Mouse (Mus musculus) megakaryocyte progenitor cell, adult 5-6 weeks (primary cell): ENCODE results near the gene Sh3rf3. TPM values are rescaled to one million over a fixed set of nuclear protein-coding genes. Genes with fewer than 3 reads are reported as not detected.
A peak's percentile ranks its signal among the peaks of the same experiment; 100 is the strongest.

Experiments used
- ATAC-seq: replicated peaks from 2 replicates; pipeline ENCODE4 v1.8.0; 2016; ENCODE audit warnings: mild to moderate bottlenecking, moderate TSS enrichment, inconsistent platforms; ENCODE audit not compliant: poor library complexity
- total RNA-seq, 2 experiments: library from RNA; stranded (forward) in 1 of 2; stranded (reverse) in 1 of 2; fragments of 157-497, 149-512 nt in 1 of 2; fragments of 200-1000 nt in 1 of 2; gene quantifications; 2 replicates each; pipeline versions ENCODE4 v1.2.3 to v1.2.4; 2015 to 2017

Gene Sh3rf3
- total RNA-seq, 2 experiments from 2014 or later, result 0.05 TPM; not detected in 1

DNA sequence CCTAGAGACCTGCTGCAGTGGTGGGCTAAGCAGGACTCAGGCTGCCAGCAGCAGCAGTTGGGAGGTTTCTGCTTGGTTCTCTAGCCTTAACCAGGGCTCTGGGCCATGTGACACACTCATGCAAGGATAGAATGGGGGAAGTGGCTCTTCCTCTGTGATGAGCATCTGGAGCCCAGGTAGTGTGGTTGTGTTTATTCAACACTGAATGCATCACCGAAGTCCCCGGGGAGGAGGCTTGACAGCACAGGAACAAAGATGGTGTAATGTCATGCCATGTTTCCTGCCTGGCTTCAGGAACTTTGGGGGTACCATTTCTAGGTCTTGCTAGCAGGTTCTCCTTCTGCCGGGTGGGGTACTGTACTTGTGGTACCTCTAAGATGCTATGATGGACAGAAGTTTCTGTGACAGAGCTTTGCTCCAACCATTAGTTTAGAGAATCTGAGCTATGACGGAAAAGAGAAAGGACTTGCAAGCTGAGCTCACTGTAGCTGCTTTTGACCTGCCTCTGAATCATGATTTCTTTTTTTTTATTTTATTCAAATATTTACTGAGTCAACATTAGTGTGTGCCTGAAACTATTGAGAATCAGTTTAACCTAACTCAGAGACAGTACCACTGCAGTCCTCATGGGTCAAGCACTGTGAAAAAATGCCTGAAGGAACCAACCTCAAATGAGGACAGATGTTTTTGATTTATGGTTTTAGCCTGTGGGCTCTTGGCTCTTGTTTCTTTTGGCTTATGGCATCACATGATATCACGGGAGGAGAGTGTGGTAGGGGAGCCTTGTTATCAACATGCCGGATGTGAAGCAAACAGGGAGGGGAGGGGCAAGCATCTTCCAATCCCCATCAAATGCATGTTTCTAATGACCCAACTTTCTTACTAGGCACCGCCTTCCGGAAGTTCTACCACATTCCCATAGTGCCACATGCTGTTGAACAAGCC is 102.4 kb downstream of the Sh3rf3 start:
- no peak for ATAC-seq

DNA sequence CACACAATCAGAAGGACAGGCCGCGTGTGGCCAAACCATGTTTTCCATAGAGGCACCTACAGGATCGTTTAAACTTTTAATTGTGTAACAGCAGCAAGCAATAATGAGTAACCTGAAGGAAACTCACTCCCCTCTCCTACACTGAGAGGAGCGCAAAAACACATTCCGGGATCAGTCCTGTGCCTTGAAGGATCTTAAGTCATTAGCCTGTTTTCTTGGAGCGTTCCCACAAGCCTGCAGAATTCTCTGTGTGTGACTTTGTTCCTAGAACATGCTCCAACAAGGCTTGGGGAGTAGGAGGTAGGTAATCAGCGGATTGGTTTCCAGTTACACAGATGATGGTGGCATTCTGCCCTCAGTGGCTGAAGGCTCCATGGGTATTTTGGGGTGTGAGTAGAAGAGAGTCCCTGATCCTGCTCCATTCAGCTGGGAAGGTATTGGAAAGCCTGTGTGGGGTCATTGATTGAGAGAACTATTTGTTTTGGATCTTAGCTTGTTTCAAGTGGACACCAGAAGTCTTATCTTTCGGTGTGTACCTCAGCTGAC is 108.6 kb downstream of the Sh3rf3 start:
- ATAC-seq, result no peak

DNA sequence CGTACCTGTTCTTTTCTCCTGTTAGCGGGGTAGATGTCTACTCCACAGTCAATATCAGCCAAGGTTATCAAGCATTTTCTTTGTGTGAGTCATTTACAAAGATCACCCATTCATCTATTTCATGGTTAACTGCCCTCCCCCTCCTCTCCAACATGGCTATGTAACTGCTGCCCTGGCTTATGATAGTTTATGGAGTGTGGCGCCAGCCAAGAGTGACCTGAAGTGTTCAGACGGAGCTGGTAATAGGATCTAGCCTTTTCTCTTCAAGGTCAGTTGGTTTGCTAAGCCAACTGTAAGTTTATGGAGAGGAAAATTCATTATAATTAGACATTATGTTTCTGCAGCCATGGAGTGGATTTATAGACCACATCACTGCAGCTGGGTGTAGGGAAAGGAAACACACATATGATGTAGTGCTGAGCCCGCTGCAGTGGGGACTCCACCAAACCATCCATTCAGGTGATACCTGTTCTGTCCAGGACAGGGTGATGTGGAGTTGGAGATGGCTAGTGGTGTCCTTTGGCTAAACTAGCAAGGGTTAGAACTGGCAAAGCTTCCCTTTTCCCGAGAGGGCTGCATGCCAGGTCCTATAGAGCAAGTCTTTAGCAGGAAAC is 109.2 kb downstream of the Sh3rf3 start:
- ATAC-seq, result no peak

DNA sequence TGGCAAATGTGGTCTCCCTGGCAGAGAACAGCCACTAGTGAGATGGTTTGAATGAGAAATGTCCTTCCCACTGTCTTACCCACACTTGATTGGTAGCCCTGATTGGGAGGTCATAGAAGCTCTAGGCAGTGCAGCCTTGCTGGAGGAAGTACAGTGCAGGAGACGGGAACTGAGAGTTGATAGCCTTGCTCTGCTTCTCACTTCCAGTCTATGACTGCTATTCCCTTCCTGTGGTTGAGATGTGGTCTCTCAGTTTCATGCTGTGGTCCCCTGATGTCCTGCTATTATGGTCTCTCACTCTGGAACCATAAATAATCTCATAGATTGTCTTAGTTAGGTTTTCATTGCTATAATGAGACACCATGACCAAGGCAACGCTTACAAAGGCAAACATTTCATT is 109.8 kb downstream of the Sh3rf3 start:
- ATAC-seq, result peak; percentile 69

DNA sequence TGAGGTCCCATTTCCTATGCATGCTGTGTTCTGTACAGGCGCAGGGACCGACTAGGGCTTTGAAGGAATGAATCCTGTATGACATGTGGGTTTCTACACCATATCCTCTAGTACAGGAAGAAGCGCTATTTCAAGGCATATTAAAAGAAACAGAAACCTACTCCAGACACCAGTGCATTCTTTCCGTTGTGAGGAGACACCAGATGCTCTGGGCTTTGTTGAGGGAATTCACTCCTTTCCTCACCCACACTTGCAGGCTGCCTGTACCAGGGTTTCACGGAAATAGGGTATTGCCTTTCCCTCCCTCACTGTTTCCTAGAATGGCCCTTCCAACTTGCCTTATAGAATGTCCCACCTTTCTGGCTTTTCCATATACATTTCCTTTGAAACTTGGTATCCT is 113.4 kb downstream of the Sh3rf3 start:
- no peak for ATAC-seq

DNA sequence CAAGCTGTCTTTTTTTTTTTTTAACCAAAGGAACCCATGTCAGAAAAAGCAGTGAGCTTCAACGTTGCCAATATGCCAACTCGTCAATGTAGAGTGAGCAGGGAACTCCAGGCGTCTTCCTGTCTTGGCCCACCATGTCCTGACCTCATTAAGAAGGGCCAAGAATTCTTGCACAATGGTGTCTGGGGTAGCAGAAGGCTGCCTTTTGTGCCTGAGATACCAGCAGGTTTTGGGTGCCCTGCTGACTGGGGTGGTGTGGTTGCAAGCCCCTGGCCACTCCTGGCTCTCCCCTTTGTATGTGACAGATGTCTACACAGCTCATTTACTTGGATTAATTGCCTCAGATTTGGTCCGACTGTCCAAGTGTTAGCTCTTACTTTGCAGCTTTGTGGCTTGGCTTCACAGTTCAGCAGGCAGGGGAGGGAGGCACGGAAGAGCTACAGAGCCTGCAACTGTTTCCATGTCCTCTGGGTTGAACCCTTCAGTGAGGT is 115.8 kb downstream of the Sh3rf3 start:
- ATAC-seq, result no peak

DNA sequence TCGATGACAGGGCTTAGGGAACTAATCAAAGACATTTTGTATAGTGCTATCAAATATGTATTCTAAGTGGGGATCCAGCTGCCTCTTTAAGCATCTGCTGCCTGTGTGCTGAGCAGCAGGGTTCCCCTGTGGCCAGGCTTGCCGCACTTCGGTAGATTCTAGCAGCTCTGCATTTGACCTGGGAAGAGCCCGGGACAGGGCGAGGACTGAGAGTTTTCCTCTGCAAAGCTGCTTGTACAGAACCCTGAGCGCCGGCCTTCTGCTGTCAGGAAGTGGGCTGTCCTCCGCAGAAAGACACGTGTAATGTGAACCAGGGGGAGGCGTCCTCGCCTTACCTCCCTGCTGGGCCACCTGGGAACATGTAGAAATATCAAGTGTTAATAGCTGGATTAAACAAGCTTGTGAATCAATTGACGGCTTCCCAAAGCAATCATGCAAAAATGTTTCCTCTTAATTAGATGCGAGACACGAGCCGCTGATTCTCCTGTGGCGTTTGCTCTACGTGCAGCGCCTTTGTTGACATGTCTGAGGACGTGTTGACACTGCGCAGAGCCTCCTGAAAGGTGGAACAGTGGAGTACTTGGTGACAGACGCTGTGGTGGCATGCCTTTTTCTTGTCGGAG is 119.1 kb downstream of the Sh3rf3 start:
- no peak for ATAC-seq

DNA sequence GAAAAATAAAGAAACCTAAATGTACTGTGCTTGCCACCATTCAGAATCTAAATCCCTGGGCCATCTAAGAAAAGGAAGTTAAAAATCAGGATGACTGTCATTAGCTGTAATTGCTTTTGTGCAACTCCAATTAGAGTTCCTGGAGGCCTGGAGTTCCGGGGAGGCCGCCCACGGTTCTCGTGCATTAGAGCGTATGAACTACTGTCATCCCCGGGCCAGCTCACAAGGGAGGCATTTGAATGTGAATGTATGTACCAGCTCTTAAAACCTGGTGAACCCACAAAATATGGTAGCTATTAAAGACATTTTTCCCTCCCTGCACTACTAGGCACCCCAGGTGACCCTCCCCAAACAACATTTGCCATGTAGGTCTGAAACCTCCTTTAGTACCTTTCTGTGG is 122.4 kb downstream of the Sh3rf3 start:
- no peak for ATAC-seq

DNA sequence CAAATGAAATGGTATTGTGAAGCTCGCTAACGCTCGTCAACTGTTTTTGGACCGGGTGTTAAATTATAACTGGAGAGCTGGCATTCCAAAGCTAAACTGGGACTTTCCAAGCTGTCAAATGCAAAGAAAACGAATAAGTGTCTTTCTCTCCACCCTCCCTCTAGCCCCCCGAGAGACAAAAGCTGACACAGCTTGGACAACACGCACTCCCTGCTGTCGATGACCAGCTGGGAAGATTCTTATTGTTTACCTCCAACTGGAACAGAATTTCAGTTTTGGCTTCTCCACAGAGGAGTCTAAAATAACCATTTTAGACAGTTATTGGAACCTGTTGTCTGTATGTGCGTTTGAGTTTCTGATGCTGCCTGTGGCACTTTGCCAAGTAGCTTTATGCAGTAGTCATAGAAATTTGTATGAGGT is 123.3 kb downstream of the Sh3rf3 start:
- no peak for ATAC-seq

DNA sequence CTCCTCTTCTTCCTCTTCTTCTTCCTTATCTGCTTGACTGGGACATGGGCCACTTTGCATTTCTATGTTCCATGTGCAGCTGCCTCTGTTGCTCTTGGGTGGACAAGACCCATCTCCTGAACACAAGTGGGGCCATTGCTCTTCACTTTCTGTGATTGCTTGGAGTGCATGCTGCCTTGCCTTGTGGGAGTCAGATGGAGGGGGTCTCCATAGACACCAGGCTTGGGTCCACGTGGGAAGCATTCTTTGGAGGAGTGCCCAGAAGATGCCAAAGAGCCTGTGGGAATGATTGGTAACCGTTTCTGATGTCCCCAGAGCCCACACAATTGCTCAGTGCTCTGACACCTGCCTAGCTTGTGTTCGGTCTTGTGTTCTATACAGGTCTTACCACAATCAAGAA is 124.4 kb downstream of the Sh3rf3 start:
- ATAC-seq, result no peak

DNA sequence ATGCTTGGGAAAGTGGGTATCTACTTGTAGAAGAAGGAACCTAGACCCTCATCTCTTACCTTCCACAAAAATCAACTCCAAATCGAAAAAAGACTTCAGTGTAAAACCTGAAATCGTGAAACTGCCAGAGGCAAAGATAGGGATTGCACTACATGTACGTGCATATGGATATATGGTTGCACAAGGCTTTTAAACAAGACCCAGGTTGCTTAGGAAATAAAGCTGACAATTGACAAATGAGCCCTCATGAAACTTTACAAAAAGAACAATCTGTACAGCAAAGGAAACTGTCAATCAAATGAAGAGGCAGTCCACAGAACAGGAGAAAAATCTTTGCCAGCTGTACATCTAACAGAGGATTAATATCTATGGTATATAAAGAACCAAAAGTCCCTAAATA is 129.7 kb downstream of the Sh3rf3 start:
- no peak for ATAC-seq

DNA sequence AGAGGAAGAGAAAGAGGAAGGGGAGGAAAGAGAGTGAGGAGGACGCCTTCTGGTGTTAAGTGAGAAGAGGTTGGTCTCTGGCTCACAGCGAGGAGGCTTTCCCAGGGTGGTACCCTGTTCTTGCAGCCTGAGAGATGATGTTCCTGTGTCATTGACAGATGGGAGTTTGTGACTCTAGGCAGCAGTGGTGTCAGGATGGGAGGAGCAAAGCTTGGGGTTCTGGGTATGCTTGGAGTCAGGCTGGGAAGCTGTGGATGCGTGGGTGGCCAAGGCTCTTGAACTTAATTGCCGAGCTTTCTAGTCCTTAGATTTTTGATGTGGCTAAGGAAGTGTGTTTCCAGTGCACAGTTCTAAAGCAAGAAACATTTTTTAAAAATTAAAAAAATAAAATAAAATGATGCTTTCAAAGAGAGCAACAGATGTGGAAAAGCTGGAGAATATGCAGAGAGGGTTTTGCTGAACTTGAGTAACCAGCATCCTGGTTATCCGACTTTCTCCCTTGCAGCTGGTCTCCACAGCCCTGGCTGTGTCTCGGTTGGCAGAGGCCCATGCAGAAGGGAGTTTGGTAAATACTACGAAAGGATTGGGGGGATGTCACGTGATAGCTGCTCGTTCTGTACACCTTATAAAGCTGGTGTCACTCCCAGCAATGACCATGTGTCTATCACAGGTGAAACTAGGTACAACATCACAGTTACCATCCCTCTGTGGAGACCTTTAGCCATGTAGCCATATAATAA is 130.7 kb downstream of the Sh3rf3 start:
- ATAC-seq, result no peak

DNA sequence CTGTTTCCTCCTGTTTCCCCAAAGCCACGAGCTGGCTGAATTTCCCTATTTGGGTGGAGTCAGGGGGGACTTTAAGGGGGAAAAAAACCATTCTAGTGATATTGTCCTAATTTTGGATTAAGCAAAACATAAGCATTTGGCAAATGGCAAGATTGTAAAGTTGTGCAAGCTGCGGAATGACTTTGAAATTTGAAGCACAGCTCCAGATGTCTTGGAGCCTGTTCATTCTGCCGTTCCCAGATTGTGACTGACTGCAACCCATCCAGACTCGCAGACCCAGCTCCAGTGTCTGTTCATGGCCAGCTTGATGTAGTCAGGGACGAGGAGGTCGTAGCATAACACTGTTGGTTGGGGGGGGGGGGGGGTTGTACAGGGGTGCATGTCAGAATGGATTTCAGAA is 131.8 kb downstream of the Sh3rf3 start:
- no peak for ATAC-seq

DNA sequence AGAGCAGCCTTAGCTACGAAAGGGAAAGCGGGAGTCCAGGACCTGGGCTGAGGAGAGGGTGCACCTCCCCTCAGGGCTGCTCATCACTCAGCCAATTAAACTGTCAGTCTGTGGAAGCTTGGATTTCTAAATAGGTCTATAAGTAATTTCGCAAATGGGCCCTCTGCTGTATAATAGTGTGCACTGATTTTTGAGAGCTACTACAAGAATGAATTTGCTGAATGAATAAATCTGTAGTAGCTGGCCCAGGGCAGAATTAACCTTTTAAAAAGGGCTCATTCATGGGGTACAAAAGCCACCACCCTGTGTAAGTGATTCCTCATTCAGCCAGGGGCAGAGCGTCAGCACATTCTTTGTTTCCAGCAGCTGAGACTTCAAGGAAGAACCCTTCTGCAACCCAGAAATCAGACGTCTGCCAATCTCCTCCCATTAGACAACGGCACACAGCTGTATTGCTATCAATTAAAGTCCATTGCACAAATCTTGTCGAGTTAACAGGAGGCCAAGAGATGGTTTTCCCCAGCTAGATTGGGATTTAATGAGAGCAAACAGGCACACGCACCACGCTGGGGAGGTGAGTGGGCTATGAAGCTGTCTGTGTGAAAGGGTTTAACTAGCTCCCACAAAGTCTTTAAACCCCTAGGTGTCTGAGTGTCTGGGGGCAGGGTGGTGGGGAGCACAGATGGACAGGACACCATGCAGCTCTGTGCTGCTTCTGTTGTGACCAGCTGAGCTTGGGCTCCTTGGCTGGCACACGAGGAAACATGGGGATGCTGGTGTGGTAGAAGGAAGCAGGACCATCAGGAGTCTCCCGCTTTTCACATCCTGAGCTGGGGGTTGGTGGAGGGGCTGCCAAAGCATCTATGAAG is 136.8 kb downstream of the Sh3rf3 start:
- no peak for ATAC-seq

DNA sequence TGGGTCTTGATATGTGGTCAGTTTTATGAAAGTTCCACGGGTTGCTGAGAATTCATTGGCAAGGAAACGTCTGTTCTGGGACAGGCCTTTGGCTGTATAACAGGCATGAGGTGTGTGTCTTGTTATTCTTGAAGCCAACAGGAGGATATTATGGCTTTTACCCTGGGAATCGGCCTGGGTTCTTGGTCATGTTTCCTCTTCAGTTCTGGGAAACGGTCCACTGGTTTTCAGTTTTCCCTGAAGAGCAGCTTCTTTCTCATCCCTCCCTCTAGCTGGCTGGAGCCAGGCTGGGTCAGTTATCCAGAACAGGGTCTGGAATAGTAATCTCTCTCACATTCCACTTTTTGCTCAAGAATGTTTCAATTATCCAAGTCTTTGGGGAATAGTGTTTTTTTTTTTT is 147.0 kb downstream of the Sh3rf3 start:
- ATAC-seq, result no peak

DNA sequence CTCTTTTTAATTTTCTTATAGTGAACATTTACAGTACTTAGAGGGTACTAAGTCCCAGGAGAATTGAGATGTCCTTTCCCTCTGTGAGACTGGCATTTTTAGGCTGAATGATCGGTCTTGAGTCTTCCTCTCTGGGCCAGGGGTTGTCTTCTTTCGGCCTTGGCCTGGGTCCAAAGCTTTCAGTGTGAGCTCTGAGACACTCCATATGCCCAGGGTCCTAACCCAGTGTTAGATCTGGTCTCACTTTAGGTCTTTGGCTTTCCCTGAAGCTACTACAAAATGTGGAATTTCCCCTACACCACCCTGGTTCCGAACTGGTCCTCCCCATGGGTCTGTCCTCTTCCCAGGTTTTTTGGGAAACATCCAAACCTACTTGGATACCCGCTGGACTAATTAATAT is 155.1 kb downstream of the Sh3rf3 start:
- ATAC-seq, result no peak

DNA sequence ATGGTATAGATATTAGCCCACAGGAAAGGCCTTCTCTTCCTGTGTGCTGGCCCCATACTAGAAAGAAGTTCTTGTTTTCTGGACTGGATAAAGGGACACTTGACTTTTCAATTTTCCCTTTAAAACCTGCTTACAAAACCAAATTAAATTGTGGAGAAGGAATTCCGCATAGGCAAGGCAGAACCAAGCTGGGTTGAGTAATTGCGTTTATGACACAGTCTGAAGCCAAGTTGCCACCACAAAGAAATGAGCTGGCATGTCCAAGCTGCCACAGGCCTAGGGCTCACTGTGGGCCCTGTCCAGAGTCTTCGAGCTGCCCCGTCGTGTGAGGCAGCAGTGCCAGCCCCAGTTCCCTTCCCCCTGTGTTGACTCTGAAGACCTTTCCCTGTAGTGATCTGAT is 156.2 kb downstream of the Sh3rf3 start:
- ATAC-seq, result no peak

DNA sequence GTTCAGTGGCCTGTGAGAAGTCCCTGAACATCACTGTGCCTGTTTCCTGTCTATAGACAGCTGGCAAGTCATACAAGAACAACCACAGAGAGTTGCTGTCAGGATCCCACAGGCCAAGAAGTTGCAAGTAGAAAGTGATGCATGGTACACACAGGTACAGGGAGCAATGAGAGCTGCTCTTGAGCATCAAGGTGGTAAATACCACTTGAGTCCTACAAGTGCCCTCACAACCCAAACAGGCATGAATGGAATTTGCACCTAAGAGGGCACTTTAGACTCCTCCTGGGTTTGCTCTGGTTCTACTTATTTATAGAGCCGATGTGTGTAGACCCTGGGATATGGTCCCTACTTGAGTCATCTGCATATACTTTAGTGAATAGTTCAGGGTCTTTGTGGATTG is 159.0 kb downstream of the Sh3rf3 start:
- no peak for ATAC-seq

DNA sequence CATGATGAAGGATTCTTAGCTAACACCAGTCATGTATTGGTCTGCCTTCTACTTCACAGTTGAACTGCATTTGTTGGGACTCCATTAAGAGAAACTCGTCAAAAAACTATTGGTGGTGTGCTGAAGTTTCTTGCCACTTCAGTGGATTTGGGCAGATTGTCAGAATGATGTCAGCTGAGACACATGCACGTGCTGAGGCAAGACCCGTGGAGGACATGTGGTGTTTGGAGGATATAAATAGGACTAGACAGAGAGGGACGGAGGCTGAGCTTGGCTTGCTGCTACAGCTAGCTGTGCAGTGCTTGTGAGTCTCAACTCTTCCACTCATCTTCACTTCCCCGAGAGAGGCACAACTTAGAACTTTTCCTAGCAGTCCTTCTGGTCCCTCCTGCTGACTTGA is 161.0 kb downstream of the Sh3rf3 start:
- ATAC-seq, result no peak
